Mouse (Mus musculus) lung, postnatal 0 days (tissue): ENCODE results near the gene Muc13. TPM values are rescaled to one million over a fixed set of nuclear protein-coding genes. Genes with fewer than 3 reads are reported as not detected.

Experiments
- ATAC-seq: fragments of 200-750 bp; cut with Nextera tagmentation; 2 replicates; pipeline ENCODE4 v1.8.0; 2017; ENCODE audit warnings: moderate library complexity
- DNase-seq: peaks from one replicate; pipeline ENCODE4 v3.0.0-alpha.2; 2016; ENCODE audit warnings: low spot score
- H3K27ac ChIP-seq: fragments of 300-500 bp; sonication (generic); 2 replicates; pipeline ENCODE4 v1.5.1; 2014; ENCODE audit warnings: antibody characterized with exemption, mild to moderate bottlenecking, low read length, mixed read lengths
- H3K27me3 ChIP-seq: fragments of 300-500 bp; sonication (generic); replicated peaks from 2 replicates; pipeline ENCODE4 v1.6.1; 2014; ENCODE audit warnings: low read length, mixed read lengths; ENCODE audit not compliant: insufficient read depth
- H3K36me3 ChIP-seq: fragments of 300-500 bp; sonication (generic); 2 replicates; pipeline ENCODE4 v1.6.1; 2014; ENCODE audit warnings: low read length, mixed read lengths; ENCODE audit not compliant: insufficient read depth
- H3K4me1 ChIP-seq: fragments of 300-500 bp; sonication (generic); 2 replicates; pipeline ENCODE4 v1.6.1; 2014; ENCODE audit warnings: antibody characterized with exemption, low read depth, low read length, mixed read lengths; ENCODE audit not compliant: insufficient read depth
- H3K4me2 ChIP-seq: fragments of 300-500 bp; sonication (generic); replicated peaks from 2 replicates; pipeline ENCODE4 v1.6.1; 2014; ENCODE audit warnings: low read depth, mild to moderate bottlenecking, low read length, moderate library complexity, mixed read lengths
- H3K4me3 ChIP-seq: fragments of 300-500 bp; sonication (generic); 2 replicates; pipeline ENCODE4 v1.5.1; 2014; ENCODE audit warnings: low read depth, low read length
- H3K9ac ChIP-seq: fragments of 300-500 bp; sonication (generic); replicated peaks from 2 replicates; pipeline ENCODE4 v1.6.1; 2014; ENCODE audit warnings: low read depth, mild to moderate bottlenecking
- H3K9me3 ChIP-seq: fragments of 300-500 bp; sonication (generic); 2 replicates; pipeline ENCODE4 v1.6.1; 2016; ENCODE audit warnings: low read length, mixed read lengths
- CTCF ChIP-seq: IDR thresholded peaks from 2 replicates; pipeline ENCODE4 v1.5.1; 2016; ENCODE audit warnings: antibody characterized with exemption, mild to moderate bottlenecking
- EP300 ChIP-seq: IDR thresholded peaks from 2 replicates; pipeline ENCODE4 v1.6.1; 2016; ENCODE audit warnings: antibody characterized with exemption, mild to moderate bottlenecking, control low read depth
- WGBS: fragments of 180-500 bp; shearing (Covaris S2); extraction: QIAGEN DNeasy Blood & Tissue Kit; methylation state at CpG from one replicate; pipeline ENCODE4 v1.1.7; 2014; 5-methylcytosine and 5-hydroxymethylcytosine counted together
- polyA plus RNA-seq: library from polyadenylated mRNA; unstranded; fragments of >200 nt; fragmentation: Nextera tagmentation; extraction: Ambion mirVana; gene quantifications from 2 replicates; pipeline ENCODE4 v1.2.1, GENCODE M21; 2015

Gene Muc13
- 0.08 and 0.11 TPM in 2 replicates for polyA plus RNA-seq

GRCm38 (mm10) chr16:33793846-33794791, at the start of gene Muc13:
Gene Muc13, plus strand, starts transcription at chr16:33794037.
- Histone ChIP-seq H3K9ac (no peak within 1 kb of the TSS), H3K4me2 (no peak within 1 kb of the TSS), H3K27ac (no peak within 1 kb of the TSS), H3K9me3 (no peaks in the 10 kb centered on the region), H3K36me3 (no peaks in the 10 kb centered on the region), H3K27me3 (no peaks in the 10 kb centered on the region), H3K4me3 (no peak within 1 kb of the TSS), H3K4me1 (no peaks in the 10 kb centered on the region)
- DNase-seq: no peak
- no peak for ATAC-seq
- 78% methylated on average over 10 of the region's 10 CpGs for WGBS
- TF ChIP-seq EP300 (no peak), CTCF (no peak)

- ATAC-seq (peak; percentile 29), DNase-seq (peak; percentile 64)
- TF ChIP-seq EP300: no peak
- peak; percentile 60 for TF ChIP-seq CTCF
- H3K4me3 ChIP-seq: no peak overlapping the region
- H3K27me3 ChIP-seq: no peaks in the 10 kb centered on the region
- H3K4me2 ChIP-seq: no peak overlapping the region
- 52% methylated on average over 7 of the region's 7 CpGs for WGBS
- no peak overlapping the region for H3K27ac ChIP-seq
- no peaks in the 10 kb centered on the region for H3K4me1 ChIP-seq
- H3K9ac ChIP-seq: no peak overlapping the region
- H3K9me3 ChIP-seq: no peaks in the 10 kb centered on the region
- H3K36me3 ChIP-seq: no peaks in the 10 kb centered on the region; the same call in 1 of the 2 replicates
Observed at GRCm38 (mm10) chr16:33744622-33745419, 49.0 kb upstream of the Muc13 start.

GRCm38 (mm10) chr16:33745457-33745856, 48.4 kb upstream of the Muc13 start:
- no peaks in the 10 kb centered on the region; the same call in 1 of the 2 replicates for H3K36me3 ChIP-seq
- ATAC-seq: 0 out of 2 replicates have a peak, but pooled peaks have one; percentile 12

DNA sequence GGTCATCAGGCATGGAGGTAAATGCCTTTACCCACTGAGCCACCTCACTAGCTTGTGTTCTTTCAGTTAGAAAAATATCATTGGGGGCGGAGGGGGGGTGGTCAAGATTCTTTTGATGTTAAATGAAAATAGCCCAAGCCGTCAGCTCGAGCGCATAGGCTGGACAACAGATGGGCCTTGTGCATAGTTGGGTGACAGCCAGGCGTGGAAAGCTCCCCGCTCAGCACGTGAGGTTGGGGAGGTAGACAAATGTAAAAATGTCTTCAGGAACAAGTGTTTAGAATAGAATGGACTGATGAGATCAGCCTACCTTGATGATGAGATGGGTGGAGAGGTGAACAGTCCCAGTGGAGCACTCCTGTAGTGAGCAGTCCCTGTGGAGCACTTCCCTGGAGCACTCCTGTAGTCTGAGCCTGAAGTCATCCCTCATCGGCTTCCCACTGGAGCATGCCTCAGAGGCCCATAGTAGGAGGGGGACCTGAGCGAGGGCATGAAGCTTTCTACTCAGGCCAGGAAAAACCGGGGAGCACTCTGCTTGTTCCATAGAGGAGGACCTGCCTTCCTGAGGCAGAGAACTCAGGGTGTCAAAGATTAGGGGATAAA, 47.7 kb upstream of the Muc13 start:
- 79% methylated on average over 10 of the region's 10 CpGs for WGBS
- Histone ChIP-seq H3K36me3 (peaks cover 2% of the 10 kb centered on the region; the same call in 1 of the 2 replicates), H3K27ac (no peak overlapping the region), H3K9me3 (no peaks in the 10 kb centered on the region), H3K9ac (no peak overlapping the region), H3K4me1 (no peaks in the 10 kb centered on the region), H3K4me2 (no peak overlapping the region), H3K27me3 (no peaks in the 10 kb centered on the region), H3K4me3 (no peak overlapping the region)
- TF ChIP-seq EP300 (no peak), CTCF (no peak)
- ATAC-seq (no peak), DNase-seq (no peak)

More at GRCm38 (mm10) chr16:33745457-33745856, 48.4 kb upstream of the Muc13 start:
- no peak overlapping the region for H3K9ac ChIP-seq
- 65% methylated on average over 7 of the region's 7 CpGs for WGBS
- H3K27me3 ChIP-seq: no peaks in the 10 kb centered on the region
- no peak overlapping the region for H3K4me2 ChIP-seq
- TF ChIP-seq CTCF (no peak), EP300 (no peak)
- no peak overlapping the region for H3K4me3 ChIP-seq
- H3K4me1 ChIP-seq: no peaks in the 10 kb centered on the region
- no peak overlapping the region for H3K27ac ChIP-seq
- H3K9me3 ChIP-seq: no peaks in the 10 kb centered on the region
- DNase-seq: no peak

DNA sequence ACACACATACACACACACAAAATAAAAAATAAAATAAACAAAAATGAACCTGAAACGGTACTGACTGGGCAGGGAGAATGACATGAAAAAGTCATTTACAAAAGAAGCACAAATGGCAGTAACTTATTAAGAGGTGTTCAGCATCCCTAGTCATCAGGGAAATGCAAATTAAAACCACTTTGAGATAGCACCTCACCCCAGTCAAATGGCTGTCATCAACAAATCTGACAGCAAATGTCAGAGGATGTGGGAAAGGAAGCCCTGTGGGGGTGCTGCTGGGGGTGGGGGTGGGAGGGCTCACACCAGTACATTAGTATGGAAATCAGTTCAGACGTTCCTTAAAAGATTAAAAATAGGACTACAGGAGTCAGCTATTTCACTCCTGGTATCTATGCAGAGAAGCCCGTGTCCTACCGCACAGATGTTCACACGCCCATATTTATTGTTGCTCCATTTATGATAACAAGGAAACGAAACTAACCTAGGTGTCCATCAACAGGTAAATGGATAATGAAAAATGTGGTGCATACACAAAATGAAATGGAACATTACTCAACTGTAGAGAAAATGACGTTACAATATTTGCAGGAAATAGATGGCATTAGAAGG, 46.4 kb upstream of the Muc13 start:
- WGBS: 56% methylated on average over 7 of the region's 7 CpGs

More for the DNA sequence above, 46.4 kb upstream of the Muc13 start:
- no peak overlapping the region for H3K4me3 ChIP-seq
- no peak for TF ChIP-seq CTCF
- no peak for TF ChIP-seq EP300
- no peak for DNase-seq
- no peak for ATAC-seq
- H3K27ac ChIP-seq: no peak overlapping the region
- H3K4me1 ChIP-seq: no peaks in the 10 kb centered on the region
- no peaks in the 10 kb centered on the region for H3K27me3 ChIP-seq
- no peak overlapping the region for H3K9ac ChIP-seq
- H3K9me3 ChIP-seq: no peaks in the 10 kb centered on the region
- peaks cover 5% of the 10 kb centered on the region; the same call in 1 of the 2 replicates for H3K36me3 ChIP-seq
- H3K4me2 ChIP-seq: no peak overlapping the region
